Mouse (Mus musculus): ENCODE measurements around the gene Pde8a.

The Pde8a gene

DNA sequence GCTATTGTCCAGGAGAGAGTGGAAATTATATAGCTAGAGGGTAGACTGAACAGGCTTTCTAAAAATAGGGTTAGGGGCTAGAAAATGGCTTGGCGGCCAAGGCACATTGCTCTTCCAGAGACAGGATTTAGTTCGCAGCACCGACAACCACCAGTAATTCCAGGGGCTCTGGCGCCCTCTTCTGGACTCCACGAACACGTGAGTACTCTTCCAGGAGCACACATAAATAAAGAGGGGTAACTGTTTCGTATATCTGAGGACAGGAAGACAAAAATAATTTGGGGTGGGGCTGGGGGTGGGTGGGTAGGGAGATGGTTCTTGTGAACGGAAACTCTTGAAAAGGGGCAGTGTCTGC is 123.0 kb downstream of the Pde8a start:
- DNase-seq (ENCODE audit: low read depth, low spot score), result peak; percentile 66

DNA sequence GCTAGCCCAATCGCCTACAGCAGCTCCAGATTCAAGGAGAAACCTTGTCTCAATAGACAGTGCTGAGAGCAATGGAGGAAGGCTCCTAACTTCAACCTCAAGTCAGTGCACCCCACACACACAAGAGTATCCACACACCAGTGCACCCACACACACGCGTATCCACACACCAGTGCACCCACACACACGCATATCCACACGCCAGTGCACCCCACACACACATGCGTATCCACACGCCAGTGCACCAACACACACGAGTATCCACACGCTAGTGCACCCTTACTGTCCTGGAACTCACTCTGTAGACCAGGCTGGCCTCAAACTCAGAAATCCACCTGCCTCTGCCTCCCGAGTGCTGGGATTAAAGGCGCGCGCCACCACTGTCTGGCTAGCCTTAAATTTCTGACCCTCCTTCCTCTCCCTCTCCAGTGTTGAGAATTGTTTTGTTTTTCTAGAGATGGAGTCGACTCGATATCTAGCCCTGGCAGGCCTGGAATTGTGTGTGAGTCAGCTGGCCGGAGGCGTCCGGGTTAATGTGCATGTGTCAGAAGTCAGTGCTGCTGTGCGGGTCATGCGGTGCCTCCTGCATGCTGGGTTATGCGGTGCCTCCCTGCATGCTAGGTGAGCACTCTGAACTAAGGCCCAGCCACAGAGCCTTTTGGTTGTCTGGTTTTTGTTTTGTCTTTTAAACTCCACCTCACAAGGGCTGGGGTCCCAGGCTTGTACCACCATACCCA is 124.6 kb downstream of the Pde8a start:
- no peak for DNase-seq (ENCODE audit: low read depth, low spot score)

DNA sequence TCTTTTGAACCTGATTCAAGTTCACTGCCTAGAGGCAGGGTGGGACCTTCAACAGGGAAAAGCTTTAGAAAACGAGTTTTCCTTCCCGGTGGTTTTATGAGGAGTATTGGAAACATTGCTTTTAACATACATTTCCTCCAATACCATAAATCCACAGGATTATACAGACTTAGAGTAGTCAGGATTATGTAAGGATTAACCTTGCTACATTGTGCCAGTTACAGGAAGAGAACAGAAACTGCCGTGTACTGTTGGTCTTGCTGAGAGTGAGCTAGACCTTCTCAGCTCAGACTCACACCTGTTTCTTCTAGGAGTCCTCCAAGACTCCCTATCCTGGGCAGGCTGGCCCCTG is 125.1 kb downstream of the Pde8a start:
- DNase-seq (ENCODE audit: low read depth, low spot score), result no peak

DNA sequence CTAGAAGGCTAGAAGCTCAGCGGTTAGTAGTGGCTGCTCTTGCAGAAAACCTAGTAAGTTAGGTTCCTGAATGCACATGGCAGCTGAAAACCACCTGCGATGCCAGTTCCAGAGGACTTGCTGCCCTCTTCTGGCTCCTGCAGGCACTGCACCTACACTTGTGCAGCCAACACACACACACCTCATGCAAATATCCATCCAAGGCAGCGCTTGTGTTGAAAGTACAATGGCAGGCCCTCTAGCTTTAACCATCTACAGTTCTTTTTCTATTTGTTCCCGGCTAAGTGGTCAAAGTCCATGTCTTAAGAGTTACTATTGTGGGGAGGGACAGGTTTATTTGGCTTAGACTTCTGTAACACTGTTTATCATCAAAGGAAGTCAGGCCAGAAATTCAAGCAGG is 126.4 kb downstream of the Pde8a start:
- peak; percentile 64 for DNase-seq (ENCODE audit: low read depth, low spot score)

DNA sequence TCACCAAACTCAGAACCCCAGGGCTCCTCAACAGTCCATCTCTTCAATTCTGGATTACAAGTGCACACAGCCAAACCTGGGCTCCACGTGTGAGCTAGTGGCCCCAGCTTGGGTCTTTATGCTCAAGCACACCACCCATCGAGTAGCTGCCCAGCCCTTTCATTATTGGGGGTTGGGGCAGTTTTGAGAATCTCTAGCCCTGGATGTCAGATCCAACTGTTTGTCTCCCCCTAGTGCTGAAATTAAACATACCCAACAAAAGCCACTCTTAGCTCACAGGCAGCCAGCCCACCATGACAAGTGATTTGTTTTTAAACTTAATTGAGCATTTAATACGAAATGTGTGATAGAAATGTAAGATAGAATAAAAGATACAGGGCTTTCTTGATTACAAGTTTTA is 128.2 kb downstream of the Pde8a start:
- no peak for DNase-seq (ENCODE audit: low read depth, low spot score)

DNA sequence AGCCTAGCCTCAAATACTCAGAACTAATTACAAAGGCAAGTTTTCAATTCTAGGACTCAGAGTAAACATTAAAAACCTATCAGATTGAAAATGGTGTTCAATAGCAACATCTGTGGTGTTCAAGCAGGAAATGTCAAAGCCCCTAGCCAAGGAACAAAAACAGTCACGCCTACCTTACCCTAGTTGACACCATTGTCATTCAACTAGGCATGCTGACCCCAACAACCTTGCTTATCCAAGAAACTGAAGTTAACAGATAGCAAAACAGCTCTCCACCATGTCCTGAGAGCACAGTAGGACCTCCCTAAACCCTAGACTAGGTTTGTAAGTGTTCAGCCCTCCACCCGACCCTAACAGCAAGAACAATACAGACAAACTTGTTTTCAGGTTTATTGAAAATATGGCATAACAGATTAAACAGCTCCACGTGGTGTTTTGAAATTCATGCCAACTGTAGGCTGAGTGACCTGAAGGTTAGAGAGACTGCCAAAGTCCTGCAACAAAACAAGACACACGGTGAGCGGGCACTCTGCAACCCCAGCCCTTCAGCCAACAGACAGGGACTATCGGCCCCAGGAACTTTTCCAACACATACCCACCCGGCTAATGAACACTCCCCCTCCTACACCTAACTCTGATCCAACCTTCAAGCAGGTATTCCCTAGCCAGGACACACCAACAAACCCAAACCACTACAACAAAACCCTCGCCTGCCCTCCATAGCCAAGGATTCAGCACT is 129.1 kb downstream of the Pde8a start:
- DNase-seq (ENCODE audit: low read depth, low spot score), result no peak

DNA sequence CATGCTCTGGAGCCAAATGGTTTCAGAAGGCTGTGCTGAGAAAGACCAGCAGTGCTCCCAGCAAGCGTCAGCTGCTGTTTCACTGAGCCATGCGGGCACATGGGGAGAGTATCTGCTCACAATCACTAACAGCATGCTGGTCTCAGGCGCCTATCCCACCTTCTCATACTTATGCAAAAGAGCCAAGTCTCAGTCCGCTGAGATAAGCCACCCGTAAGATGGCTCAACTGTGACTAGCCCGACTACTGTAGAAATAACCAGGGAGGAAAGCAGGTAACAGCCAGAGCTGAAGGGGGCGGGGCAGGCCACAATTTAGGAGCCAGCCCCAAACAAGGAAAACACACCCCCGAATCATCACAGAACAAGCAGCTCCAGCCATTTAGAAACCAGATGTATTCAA is 129.9 kb downstream of the Pde8a start:
- DNase-seq (ENCODE audit: low read depth, low spot score), result no peak

DNA sequence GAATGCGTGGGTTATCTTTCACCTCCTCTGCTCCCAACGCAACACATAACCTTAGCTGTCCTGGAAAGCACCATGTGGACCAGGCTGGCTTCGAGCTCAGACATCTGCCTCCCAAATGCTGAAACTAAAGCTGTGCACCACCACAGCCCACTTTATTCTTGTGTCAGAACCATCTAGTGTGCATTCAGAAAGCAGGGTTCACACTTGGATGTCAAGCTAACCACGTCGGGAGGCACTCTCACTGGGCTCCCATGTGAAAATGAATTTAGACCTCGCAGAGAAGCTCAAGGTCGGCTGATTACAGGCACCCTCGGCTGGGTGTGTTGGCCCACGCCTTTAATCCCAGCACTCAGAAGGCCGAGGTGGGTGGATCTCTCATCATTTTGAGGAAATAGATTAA is 130.4 kb downstream of the Pde8a start:
- DNase-seq (ENCODE audit: low read depth, low spot score), result no peak

DNA sequence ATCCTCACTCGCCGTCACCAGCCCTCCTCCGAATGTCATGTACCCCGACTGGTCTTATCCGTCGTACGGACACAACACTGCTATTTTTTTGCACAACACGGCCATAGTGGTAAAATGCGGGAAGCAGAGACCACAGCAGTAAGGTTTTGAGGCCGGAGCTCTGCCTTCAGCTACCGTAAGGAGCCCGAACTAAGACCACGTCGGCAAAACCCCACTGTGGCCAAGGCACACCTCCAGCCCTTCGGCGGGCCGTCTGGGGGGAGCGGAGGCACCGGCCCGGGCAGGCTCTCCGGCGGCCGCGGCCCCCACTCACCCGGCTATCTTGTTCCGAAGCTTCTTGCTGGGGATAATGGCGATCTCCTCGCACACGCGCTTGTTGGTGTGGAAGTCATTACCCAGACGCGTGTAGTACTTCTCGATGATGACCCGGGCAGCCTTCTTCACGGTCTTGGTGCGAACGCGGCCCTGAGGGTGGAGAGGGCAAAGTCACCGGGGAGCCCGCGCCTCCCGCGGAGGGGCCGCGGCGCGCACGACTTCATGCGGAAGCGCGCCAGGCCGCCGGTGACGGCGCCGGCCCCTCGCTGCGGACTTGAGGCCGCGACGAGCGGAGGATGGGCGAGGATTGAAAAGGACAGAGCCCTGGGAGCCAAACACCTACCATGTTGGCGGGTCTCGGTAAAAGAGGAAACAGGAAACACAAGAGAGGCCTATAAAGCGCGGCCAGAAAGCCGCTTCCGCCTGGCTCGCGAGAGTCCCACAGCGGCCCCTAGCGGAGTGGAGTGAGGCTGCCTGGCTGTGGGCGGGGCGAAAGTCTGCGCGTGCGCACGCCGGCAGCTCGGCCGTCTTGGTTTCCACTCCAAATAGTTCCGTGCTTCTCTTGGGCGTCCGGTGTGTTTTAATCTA is 131.4 kb downstream of the Pde8a start, which contains the start of gene Rps17:
Rps17 (minus strand) TSS at position 711 of the 903 bp plus-strand sequence.
- DNase-seq (ENCODE audit: low read depth, low spot score), result peak; percentile 85

DNA sequence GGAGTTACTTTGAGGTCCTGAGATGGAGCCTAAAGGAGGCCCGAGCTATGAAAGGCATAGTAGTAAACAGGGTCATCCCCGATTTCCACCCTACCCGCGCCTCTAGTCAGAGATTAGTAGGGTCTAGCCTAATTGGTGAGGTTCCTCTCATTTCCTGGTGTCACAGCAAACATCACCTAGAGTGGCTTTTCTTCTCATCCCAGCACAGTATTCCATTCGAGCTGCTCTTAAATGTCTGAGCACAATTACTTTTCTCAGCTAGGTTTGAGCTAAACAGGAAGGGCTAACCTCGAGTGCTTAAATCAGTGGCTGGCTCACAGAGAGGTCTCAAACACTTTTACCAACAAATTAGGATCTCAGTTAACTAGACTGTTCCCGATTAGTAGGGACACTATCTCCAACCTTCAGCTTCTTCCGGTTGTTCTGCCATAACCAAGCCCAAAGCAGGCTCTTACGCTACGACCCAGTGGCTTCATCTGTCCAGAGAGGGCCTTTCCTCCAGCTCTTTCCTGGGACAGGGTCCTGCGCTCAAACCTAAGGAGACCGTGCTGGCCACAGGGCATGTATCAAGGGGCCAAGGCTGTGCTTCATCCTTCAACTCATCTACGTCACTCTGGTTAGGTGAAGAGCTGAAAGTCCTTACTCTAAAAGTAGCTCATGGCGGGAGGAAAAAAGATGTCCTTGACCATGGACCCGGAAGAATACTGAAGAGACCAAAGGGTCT is 132.2 kb downstream of the Pde8a start:
- DNase-seq (ENCODE audit: low read depth, low spot score), result no peak

DNA sequence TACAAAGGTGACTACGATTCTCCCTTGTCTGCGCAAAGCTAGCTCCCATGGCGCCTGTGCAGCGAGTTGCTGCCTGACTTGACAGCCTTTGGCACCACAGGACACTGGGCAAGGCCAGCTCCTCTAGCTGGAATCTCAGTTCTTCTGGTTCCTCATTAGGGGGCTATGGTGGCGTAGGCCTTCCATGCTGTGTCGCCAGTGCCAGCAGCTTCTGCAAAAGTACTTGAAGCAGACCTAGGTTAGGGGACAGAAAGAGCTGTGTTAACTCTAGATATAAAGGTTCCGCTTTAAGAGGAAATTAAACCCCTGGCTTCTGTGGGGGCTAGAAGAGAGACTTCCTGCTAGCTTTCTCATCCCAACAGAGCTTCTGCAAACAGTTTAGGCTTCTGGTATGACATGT is 134.8 kb downstream of the Pde8a start:
- no peak for DNase-seq (ENCODE audit: low read depth, low spot score)

DNA sequence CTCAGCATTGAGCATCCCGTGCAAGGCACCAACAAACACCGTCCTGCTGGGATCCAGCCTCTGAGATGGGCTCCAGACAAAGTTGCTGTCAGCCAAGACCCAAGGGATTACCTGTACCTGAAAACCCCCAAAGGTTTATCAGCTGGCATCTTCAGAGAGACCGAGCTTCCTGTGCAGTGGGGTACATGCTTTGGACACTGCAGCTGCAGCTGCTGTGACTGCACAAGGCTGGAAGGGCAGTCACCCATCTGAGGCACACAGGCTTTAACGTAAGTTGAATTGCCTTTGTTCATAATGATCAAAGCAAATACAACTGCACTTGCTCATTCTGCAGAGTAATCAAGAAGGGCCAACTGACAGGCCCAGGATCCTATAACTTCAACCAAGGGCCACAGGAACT is 138.4 kb downstream of the Pde8a start:
- no peak for DNase-seq (ENCODE audit: low read depth, low spot score)

DNA sequence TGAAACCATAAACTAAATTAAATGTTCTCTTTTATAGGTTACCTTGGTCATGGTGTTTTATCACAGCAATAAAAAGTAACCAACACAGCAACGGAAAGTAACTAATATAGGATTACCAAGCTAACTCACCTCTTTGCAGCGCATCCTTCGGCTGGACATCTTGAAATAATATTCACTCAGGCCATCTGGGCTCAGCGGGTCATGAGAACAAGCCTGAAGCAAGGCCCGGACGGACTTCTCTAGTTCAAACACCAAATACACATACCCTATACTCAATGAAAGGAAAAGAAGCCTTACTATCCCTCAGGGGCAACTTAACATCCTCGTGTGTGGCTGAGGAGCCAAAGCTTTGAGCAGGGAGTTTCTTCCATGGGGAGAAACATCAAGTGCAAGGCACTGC is 142.3 kb downstream of the Pde8a start:
- DNase-seq (ENCODE audit: low read depth, low spot score), result no peak

DNA sequence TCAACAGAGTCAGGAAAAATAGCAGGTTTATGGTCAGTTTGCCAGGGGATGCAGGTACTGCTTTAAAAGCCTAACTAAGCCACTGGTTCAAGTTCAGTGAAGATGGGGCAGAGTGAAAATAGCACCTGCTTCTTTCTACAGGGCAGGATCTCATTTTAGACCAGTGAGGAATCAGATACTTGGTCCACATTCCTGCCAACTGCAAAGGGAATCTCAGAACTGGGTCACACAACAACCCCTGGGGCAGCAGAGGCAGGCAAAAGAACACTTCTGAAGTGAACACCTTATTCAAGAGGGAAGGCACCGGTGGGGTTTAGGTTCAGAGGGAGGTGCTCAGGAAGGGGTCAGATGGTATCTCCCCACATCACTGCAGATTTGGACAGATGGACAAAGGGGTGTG is 143.0 kb downstream of the Pde8a start:
- no peak for DNase-seq (ENCODE audit: low read depth, low spot score)

DNA sequence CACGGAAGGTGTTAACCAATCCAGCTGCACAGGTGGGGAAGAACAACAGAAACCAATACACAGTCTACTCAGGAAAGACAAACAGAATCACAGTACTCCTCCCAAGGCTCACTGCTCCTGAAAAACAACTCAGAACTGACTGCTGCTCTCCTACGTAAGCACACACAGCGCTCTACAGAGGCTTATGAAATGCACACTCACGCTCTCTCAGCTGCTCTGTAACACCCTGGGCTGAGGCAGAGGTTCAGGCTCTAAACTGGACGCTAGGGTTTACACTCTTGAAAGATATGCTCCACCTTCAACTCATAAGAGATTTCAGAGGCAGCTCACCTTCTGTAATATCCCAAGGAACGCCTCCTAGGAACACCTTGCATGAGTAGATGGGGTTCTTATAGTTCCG is 143.6 kb downstream of the Pde8a start:
- no peak for DNase-seq (ENCODE audit: low read depth, low spot score)

DNA sequence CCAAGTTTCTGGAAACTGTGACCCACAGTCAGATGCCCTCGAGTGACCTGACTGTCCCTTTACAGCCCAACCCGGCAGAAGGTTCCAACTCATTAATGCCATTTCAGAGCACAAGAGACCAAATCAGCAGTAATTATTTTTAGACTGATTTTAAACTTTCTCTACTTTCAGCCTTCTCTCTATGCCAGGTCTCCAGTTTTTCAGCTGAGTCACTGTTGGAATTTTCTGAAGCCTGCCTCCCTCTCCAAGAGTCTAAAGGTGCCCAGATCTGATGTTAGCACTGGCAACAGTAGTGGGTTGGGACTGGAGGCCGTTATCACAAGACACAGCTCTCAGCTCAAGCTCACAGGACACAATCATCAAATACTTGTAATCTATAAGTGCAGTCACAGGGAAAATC is 154.6 kb downstream of the Pde8a start:
- DNase-seq (ENCODE audit: low read depth, low spot score), result no peak

DNA sequence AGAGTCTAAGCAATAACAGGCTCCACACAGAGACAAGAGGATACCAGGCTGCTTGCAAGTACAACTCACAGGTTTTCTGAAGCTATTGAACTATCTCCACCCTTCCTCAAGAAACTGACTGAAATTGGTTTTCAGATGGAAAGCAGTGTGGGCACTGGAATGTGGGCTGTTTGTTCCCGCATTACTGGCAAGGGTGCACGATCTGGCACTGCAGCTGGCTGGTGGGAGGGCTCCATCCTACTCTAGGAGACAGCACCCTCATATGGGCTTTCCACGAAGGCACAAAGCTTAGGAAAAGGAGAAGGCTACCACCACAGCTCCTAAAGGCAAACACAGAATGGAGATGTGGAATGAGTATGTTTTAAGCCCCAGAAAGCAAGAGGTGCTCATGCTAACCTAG is 156.3 kb downstream of the Pde8a start:
- no peak for DNase-seq (ENCODE audit: low read depth, low spot score)

DNA sequence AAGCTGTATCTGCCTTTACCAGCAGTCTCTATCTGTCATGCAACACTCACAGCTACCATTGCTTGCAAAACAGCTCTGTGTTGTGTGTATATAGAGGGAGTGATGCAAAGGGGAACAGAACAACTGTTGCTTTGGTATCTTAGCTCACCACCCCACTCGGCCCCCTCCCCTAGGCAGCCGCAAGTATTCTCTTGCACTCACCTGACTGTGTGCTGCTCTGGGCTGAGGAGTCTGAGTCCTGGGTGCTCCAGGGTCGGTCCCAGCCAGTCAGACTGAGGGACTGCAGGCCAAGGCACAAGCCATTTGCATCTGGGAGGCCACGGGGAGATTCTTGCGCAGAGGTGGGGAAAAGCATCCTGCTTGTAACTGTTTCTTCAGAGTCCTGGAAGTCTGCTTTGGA is 158.4 kb downstream of the Pde8a start:
- no peak for DNase-seq (ENCODE audit: low read depth, low spot score)

DNA sequence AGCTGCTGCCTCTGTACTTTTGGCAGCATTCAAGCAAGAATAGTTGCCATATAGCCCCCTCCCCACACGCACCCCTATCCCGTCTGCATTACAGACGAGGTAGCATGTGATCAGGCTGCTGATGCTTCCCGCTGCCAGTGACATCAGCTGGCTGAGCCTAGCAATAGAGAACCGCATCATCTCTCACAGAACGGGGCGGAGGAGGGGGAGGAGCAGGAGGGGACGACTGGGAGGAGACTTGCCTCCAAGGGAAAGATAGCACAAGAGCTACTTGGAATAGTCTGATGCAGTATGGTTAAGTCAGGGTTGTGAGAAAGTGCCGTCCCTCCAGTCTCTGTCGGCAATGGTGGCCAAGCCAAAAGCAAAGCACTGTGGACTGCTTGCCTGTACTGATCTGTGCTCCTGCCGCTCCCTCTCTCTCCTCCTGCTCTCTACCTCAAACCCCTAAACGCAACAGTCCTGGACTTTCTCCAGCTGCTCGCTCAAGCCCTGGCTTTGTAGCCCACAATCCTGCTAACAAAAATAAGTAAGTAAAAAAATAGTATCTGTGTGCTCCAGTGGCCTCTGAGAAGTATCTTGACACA is 159.0 kb downstream of the Pde8a start:
- no peak for DNase-seq (ENCODE audit: low read depth, low spot score)

DNA sequence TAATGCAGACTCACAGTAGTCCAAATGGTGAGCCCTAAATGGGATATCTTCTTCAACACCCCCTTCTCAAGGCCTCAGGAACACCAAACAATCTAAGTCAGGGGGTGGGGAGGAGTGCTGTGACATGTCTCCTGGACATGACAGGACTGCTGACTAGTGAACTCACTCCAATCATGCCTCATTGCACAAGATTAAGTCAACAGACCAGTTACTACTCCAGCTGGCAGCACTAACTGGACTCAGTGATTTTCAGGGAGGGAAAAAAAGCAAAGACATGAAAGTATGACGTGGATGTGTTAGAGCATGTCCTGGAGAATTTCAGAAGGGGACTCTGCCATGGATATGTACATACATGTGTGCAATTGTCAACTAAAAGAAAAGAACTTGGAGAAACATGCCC is 166.0 kb downstream of the Pde8a start:
- DNase-seq (ENCODE audit: low read depth, low spot score), result no peak
